Mouse (Mus musculus): Measurements from ENCODE around the gene Agps. TPM values are rescaled to one million over a fixed set of nuclear protein-coding genes. Genes with fewer than 3 reads are reported as not detected.

The Agps gene
- polyA plus RNA-seq, 1 experiment = 14.6 TPM

- H3K4me1 ChIP-seq (ENCODE audit: control insufficient read depth, insufficient read depth, low read length) = no peaks in the 10 kb centered on the region; the same call in 1 of the 2 replicates
- DNase-seq = no peak
- no peak for TF ChIP-seq POLR2A (IDR thresholded peaks at IDR 0.05; ENCODE audit: borderline replicate concordance, insufficient read depth, low read length)
- no peak for TF ChIP-seq CTCF (IDR thresholded peaks at IDR 0.05; ENCODE audit: borderline replicate concordance, insufficient read depth, low read depth, low read length)
- H3K27ac ChIP-seq (ENCODE audit: insufficient read depth, low read length) = no peak overlapping the region
- no peaks in the 10 kb centered on the region for H3K27me3 ChIP-seq (ENCODE audit: control insufficient read depth, insufficient read depth, low read length)
- 0% methylated on average over 5 of the region's 5 CpGs for WGBS
- H3K4me3 ChIP-seq (replicated peaks; ENCODE audit: insufficient read depth, low read depth, low read length) = peak overlapping the region; percentile 68
Measured at GRCm38 (mm10) chr2:75832781-75833180, 804 bp downstream of the Agps start.

GRCm38 (mm10) chr2:75834492-75834891 is 2.5 kb downstream of the Agps start:
- Histone ChIP-seq H3K27ac (ENCODE audit: insufficient read depth, low read length) (no peak overlapping the region), H3K4me3 (replicated peaks; ENCODE audit: insufficient read depth, low read depth, low read length) (no peak overlapping the region), H3K4me1 (ENCODE audit: control insufficient read depth, insufficient read depth, low read length) (no peaks in the 10 kb centered on the region; the same call in 1 of the 2 replicates), H3K27me3 (ENCODE audit: control insufficient read depth, insufficient read depth, low read length) (no peaks in the 10 kb centered on the region)
- 84% methylated on average over 2 of the region's 2 CpGs for WGBS
- no peak for TF ChIP-seq POLR2A (IDR thresholded peaks at IDR 0.05; ENCODE audit: borderline replicate concordance, insufficient read depth, low read length)
- TF ChIP-seq CTCF (IDR thresholded peaks at IDR 0.05; ENCODE audit: borderline replicate concordance, insufficient read depth, low read depth, low read length) = no peak
- DNase-seq = no peak

GRCm38 (mm10) chr2:75842302-75842701 is 10.3 kb downstream of the Agps start:
- Histone ChIP-seq H3K27me3 (ENCODE audit: control insufficient read depth, insufficient read depth, low read length) (no peaks in the 10 kb centered on the region), H3K4me1 (ENCODE audit: control insufficient read depth, insufficient read depth, low read length) (peaks cover 6% of the 10 kb centered on the region), H3K27ac (ENCODE audit: insufficient read depth, low read length) (no peak overlapping the region), H3K4me3 (replicated peaks; ENCODE audit: insufficient read depth, low read depth, low read length) (no peak overlapping the region)
- WGBS = 89% methylated on average over 2 of the region's 2 CpGs
- DNase-seq = no peak
- no peak for TF ChIP-seq POLR2A (IDR thresholded peaks at IDR 0.05; ENCODE audit: borderline replicate concordance, insufficient read depth, low read length)
- no peak for TF ChIP-seq CTCF (IDR thresholded peaks at IDR 0.05; ENCODE audit: borderline replicate concordance, insufficient read depth, low read depth, low read length)

GRCm38 (mm10) chr2:75847708-75848107 is 15.7 kb downstream of the Agps start:
- TF ChIP-seq POLR2A (IDR thresholded peaks at IDR 0.05; ENCODE audit: borderline replicate concordance, insufficient read depth, low read length) = no peak
- Histone ChIP-seq H3K4me3 (replicated peaks; ENCODE audit: insufficient read depth, low read depth, low read length) (no peak overlapping the region), H3K4me1 (ENCODE audit: control insufficient read depth, insufficient read depth, low read length) (peaks cover 6% of the 10 kb centered on the region), H3K27me3 (ENCODE audit: control insufficient read depth, insufficient read depth, low read length) (no peaks in the 10 kb centered on the region), H3K27ac (ENCODE audit: insufficient read depth, low read length) (no peak overlapping the region)
- no peak for DNase-seq
- 100% methylated on average over 1 of the region's 1 CpGs for WGBS

- no peak overlapping the region for H3K4me3 ChIP-seq (replicated peaks; ENCODE audit: insufficient read depth, low read depth, low read length)
- DNase-seq = no peak
- TF ChIP-seq POLR2A (IDR thresholded peaks at IDR 0.05; ENCODE audit: borderline replicate concordance, insufficient read depth, low read length) (no peak), CTCF (IDR thresholded peaks at IDR 0.05; ENCODE audit: borderline replicate concordance, insufficient read depth, low read depth, low read length) (no peak)
- H3K4me1 ChIP-seq (ENCODE audit: control insufficient read depth, insufficient read depth, low read length) = no peaks in the 10 kb centered on the region
- H3K27me3 ChIP-seq (ENCODE audit: control insufficient read depth, insufficient read depth, low read length) = no peaks in the 10 kb centered on the region
- 98% methylated on average over 2 of the region's 2 CpGs for WGBS
- no peak overlapping the region for H3K27ac ChIP-seq (ENCODE audit: insufficient read depth, low read length)
Measured at GRCm38 (mm10) chr2:75852483-75852882, 20.5 kb downstream of the Agps start.

GRCm38 (mm10) chr2:75854136-75854535 is 22.2 kb downstream of the Agps start:
- no peak for TF ChIP-seq CTCF (IDR thresholded peaks at IDR 0.05; ENCODE audit: borderline replicate concordance, insufficient read depth, low read depth, low read length)
- no peak for TF ChIP-seq POLR2A (IDR thresholded peaks at IDR 0.05; ENCODE audit: borderline replicate concordance, insufficient read depth, low read length)
- DNase-seq = no peak
- WGBS = 62% methylated on average over 3 of the region's 3 CpGs
- no peaks in the 10 kb centered on the region for H3K27me3 ChIP-seq (ENCODE audit: control insufficient read depth, insufficient read depth, low read length)
- H3K4me3 ChIP-seq (replicated peaks; ENCODE audit: insufficient read depth, low read depth, low read length) = no peak overlapping the region
- H3K4me1 ChIP-seq (ENCODE audit: control insufficient read depth, insufficient read depth, low read length) = no peaks in the 10 kb centered on the region
- no peak overlapping the region for H3K27ac ChIP-seq (ENCODE audit: insufficient read depth, low read length)

- no peak overlapping the region for H3K27ac ChIP-seq (ENCODE audit: insufficient read depth, low read length)
- H3K4me3 ChIP-seq (replicated peaks; ENCODE audit: insufficient read depth, low read depth, low read length) = no peak overlapping the region
- TF ChIP-seq CTCF (IDR thresholded peaks at IDR 0.05; ENCODE audit: borderline replicate concordance, insufficient read depth, low read depth, low read length) (no peak), POLR2A (IDR thresholded peaks at IDR 0.05; ENCODE audit: borderline replicate concordance, insufficient read depth, low read length) (no peak)
- 100% methylated on average over 3 of the region's 3 CpGs for WGBS
- H3K27me3 ChIP-seq (ENCODE audit: control insufficient read depth, insufficient read depth, low read length) = no peaks in the 10 kb centered on the region
- DNase-seq = no peak
- no peaks in the 10 kb centered on the region for H3K4me1 ChIP-seq (ENCODE audit: control insufficient read depth, insufficient read depth, low read length)
Measured at GRCm38 (mm10) chr2:75861115-75861514, 29.1 kb downstream of the Agps start.

- Histone ChIP-seq H3K27me3 (ENCODE audit: control insufficient read depth, insufficient read depth, low read length) (no peaks in the 10 kb centered on the region), H3K27ac (ENCODE audit: insufficient read depth, low read length) (no peak overlapping the region), H3K4me3 (replicated peaks; ENCODE audit: insufficient read depth, low read depth, low read length) (no peak overlapping the region), H3K4me1 (ENCODE audit: control insufficient read depth, insufficient read depth, low read length) (no peaks in the 10 kb centered on the region)
- WGBS = 97% methylated on average over 2 of the region's 2 CpGs
- DNase-seq = no peak
- TF ChIP-seq POLR2A (IDR thresholded peaks at IDR 0.05; ENCODE audit: borderline replicate concordance, insufficient read depth, low read length) = no peak
- TF ChIP-seq CTCF (IDR thresholded peaks at IDR 0.05; ENCODE audit: borderline replicate concordance, insufficient read depth, low read depth, low read length) = no peak
Measured at GRCm38 (mm10) chr2:75869604-75870003, 37.6 kb downstream of the Agps start.

All from cerebellum, adult 2 months (tissue).